Mouse (Mus musculus) erythroblast, adult 5-6 weeks (primary cell): ENCODE results near the gene Myocd. TPM values are rescaled to one million over a fixed set of nuclear protein-coding genes. Genes with fewer than 3 reads are reported as not detected.

Experiments
- ATAC-seq: replicated peaks from 2 replicates; pipeline ENCODE4 v1.8.0; 2016; ENCODE audit warnings: moderate number of reproducible peaks, mild to moderate bottlenecking, moderate TSS enrichment, inconsistent platforms; ENCODE audit not compliant: poor library complexity, low FRiP score, severe bottlenecking
- total RNA-seq, 2 experiments: library from RNA; stranded (forward) in 1 of 2; stranded (reverse) in 1 of 2; fragments of 150-400 nt in 1 of 2; fragments of 200-764, 138-1000 nt in 1 of 2; gene quantifications; 2 replicates each; pipeline versions ENCODE4 v1.2.3 to v1.2.4; 2015 to 2017; ENCODE audit warnings: low replicate concordance in 2 of 2

Gene Myocd
- total RNA-seq, 2 experiments from 2014 or later: not detected

DNA sequence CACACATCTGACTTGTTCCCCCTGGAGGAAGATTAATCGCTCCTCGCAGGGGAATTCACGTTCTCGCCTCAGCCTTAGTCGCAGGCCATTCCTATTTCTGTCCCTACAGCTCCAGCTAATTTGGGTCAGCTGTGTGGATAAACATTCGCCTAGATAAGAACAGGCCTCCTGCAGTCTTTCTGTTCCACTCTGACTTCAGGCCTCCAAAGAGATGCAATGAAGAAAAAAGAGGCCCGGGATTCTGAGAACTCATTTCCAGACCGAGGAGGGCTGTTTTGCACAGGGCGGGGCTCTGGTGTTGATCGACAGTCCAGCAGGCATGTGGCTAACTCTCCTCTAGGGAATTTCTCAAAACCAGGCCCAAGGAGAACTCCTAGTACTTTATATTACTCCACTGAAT, 43.0 kb downstream of the Myocd start:
- no peak for ATAC-seq

- no peak for ATAC-seq
Measured at GRCm38 (mm10) chr11:65214954-65215629, 54.7 kb downstream of the Myocd start.

GRCm38 (mm10) chr11:65213806-65214205, 56.0 kb downstream of the Myocd start:
- ATAC-seq: no peak

GRCm38 (mm10) chr11:65211701-65212100, 58.1 kb downstream of the Myocd start:
- no peak for ATAC-seq

DNA sequence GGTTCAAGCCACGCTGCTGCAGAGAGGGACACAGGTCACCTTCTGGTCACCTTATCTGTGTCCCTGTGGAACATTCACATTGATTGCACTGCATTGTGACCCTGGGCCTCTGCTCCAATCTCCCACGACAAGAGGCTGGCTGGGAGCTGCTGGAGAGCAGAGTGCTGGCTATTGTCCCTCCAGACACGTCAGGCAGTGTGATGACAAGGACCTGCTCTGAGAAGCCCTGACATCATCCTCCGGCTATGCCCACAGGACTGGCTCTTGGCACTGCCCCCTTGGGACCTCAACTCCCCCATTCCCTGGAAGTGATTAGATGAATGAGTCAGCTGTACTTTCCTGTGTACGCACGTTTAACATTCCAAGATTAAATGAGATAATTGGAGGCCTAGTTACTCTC, 60.3 kb downstream of the Myocd start:
- ATAC-seq: no peak

- no peak for ATAC-seq
Measured at GRCm38 (mm10) chr11:65205306-65205705, 64.5 kb downstream of the Myocd start.

- ATAC-seq: no peak
Measured at GRCm38 (mm10) chr11:65204651-65205050, 65.1 kb downstream of the Myocd start.

- ATAC-seq: no peak
Measured at GRCm38 (mm10) chr11:65203020-65203419, 66.8 kb downstream of the Myocd start.

- ATAC-seq: no peak
Measured at GRCm38 (mm10) chr11:65202236-65202635, 67.6 kb downstream of the Myocd start.

GRCm38 (mm10) chr11:65198026-65198425, 71.8 kb downstream of the Myocd start:
- ATAC-seq: no peak

- ATAC-seq: no peak
Measured at GRCm38 (mm10) chr11:65197280-65197679, 72.5 kb downstream of the Myocd start.

GRCm38 (mm10) chr11:65186974-65187373, 82.8 kb downstream of the Myocd start:
- ATAC-seq: no peak

DNA sequence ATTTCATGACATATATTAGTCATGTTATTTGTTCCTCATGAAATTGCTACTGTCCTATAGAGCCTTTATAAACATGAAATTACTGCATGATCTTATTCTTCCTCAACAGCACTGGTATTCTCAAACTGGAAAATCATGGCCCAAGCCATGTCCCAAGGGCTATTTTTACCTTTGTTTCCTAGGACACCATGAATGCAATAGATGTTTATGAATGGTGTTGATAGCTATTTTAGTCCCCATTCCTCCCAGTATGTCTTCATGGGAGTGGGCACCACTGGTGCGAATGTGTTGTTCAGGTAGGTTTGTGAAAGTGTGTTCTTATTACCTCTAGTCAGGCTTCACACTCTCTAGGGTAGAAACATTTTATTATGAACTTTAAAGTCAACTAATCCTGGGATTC, 84.7 kb downstream of the Myocd start:
- no peak for ATAC-seq

- no peak for ATAC-seq
Measured at GRCm38 (mm10) chr11:65170121-65170750, 99.6 kb downstream of the Myocd start.

- ATAC-seq: no peak
Measured at GRCm38 (mm10) chr11:65162767-65163120, 107.0 kb downstream of the Myocd start, which contains the start of gene Arhgap44. TSS of gene Arhgap44 (minus strand) at chr11:65162961.

DNA sequence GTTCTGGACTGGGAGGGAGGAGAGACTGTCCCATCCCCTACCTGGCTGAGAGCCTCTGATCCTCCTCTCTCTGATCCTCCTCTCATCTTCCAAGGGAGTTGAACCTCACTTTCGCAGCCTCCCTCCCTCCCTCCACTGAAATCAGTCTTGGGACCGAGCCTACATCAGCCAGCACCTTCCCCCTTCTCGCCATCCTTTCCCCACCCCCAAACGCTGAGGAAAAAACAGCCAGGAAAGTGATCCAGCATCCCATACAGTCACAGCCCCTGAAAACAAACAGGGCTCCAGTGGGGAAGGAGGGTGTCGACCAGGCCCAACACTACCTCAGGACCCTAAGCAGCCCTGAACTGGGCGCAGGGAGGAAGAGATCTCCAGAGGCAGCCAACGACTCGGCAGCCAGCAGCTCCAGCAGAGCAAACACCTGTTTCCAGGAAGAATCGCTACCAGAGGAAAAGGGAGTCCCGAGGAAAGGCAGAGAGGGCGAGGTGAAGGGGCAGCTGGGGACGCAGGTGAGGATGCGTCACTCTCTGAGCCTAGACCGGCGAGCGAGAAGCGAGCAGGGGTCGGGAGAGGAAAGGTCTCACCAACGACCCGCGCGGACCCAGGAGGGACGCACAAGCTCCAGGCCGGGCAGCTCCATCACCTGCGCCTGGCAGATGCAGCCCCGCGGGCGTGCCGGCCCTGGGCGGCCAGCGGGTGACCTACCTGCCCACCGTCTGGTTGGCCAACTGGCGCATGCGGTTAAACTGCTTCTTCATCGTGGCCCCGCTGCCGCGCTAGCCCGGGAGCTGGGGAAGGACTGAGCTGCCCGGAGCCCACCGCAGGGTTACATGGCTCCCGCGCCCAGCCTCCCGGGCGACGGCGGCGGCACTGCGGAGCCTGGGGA, 107.7 kb downstream of the Myocd start:
- ATAC-seq: no peak

GRCm38 (mm10) chr11:65160991-65161880, 108.6 kb downstream of the Myocd start:
- ATAC-seq: no peak

DNA sequence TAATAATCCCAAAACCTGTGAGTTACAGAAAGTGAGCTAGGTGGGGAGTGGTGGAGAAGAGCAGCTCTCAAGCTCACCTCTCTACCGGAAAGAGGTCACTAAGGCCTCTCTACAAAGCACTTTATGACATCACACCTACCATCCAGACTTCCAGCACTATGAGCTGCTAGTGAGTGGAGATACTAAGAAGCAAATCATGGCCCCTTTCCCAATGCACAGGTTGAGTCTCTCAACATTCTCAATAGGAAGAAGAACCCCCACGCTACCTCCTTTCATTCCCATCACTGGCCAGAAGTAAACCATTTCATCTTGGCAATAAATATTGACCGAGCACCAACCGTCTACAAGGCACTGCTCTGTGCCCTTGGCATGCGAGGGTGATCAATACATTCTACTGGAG, 110.0 kb downstream of the Myocd start, which contains the start of gene 1700086D15Rik:
Gene 1700086D15Rik, minus strand, starts transcription at position 101 of the 400 bp plus-strand sequence.
- no peak for ATAC-seq

DNA sequence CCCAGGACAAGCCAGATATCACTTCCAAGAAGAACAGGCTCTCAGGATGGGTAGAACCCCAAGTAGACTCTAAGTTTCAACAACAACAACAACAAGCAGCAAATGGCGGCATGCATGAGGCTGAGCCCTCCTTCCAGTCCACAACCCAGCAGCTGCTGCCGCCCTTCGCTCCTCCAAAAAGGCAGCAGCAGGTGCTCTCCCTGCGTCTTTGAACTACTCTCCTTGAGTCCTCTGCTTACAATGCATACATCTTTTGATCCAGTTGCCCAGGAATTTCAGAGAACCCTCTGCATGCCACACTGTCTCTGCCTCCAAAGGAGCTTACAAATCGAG, 111.2 kb downstream of the Myocd start:
- ATAC-seq: no peak
